Mouse (Mus musculus) embryo, embryonic 9.5 days (tissue): ENCODE measurements at regions not wholly inside any gene's neighbourhood (a gene's known extent, or its start where the extent isn't known, plus 50 kb on each side); places are given as distances from the start of the nearest gene placed in this dataset.

Source experiments
- DNase-seq: peaks from one replicate; pipeline ENCODE4 v3.0.0-alpha.2; 2017; ENCODE audit errors: extremely low spot score

- no peak for DNase-seq
Observed at GRCm38 (mm10) chr5:64462411-64462810, 306.3 kb downstream of the Tbc1d1 start.

DNA sequence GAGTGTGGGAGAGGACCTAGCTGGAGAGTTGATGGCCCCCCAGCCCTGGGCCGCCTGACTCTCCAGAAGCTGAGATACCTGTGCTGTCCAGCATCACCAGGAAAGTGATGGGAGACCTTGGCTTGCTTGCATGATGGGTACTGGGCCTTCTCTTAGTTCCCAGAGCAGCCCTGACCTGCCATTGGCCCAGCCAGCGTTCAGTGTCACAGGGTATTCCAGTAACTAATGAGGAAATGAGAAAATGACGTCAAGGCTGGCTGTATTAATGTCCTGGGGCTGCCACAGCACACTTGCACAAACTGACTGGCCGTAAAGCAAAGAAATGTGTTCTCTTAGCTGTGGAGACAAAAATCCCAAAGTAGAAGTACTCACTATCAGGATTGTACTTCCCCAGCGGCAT, 307.5 kb downstream of the Tbc1d1 start:
- no peak for DNase-seq

DNA sequence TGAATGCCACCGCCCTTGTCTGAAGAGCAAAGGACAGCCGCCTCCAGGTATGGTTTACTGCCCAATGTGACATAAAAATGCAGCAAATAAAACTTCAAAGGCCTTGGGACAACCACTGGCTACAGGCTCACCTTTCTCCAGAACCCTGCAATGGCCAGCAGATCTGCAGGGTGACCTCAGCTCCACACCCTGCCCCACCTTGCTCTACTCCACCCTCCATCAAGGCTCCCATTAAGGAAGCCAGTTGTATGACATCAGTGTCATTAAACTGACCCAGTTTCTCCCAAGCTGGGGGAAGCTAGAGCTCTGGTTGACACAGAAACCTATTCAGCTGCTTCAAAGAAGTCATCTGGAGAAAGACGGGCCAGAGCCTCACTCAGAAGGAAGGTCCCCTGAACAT, 310.2 kb downstream of the Tbc1d1 start:
- DNase-seq = no peak

DNA sequence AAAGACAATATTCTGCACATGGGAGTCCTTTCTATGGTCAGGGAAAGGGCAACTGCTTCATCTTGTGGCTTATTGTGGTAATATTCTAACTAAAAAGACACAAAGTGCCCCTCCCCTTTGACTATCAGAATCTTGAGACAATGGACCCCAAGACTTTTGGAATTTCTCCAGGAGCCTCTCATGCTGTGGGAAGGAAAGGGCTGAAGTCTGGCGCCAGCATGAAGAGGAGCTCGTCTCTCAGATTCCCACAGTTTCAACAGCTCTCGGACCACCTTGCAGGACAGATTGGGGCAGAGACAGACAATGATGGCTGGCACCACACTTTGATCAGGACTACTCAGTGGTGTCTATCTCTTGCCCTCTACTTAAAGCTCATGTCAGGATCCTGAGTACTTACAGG, 311.8 kb downstream of the Tbc1d1 start:
- DNase-seq = no peak

- no peak for DNase-seq
Observed at GRCm38 (mm10) chr5:64468307-64468706, 312.2 kb downstream of the Tbc1d1 start.

GRCm38 (mm10) chr5:64472008-64472407, 315.9 kb downstream of the Tbc1d1 start:
- DNase-seq = no peak

GRCm38 (mm10) chr5:64472415-64472814, 316.3 kb downstream of the Tbc1d1 start:
- DNase-seq = no peak

DNA sequence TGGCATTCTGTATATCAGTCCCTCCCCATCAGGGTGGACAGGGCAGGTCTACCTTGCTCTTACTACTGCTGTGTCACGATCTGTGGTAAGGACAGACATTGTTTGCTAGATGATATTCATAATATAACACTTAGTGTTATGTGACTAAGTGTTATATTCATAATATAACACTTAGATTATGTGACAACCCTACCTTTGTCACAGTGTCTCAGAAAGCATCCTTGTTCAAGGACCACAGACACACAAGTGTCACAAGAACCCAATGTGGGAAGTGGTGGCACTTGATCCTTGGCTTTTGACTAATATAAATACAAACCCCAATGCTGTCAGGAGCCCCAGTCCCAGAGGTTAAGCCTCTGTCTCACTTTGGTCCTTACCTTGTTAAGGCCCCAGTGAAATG, 318.8 kb downstream of the Tbc1d1 start:
- no peak for DNase-seq

- no peak for DNase-seq
Observed at GRCm38 (mm10) chr5:64475736-64476519, 319.8 kb downstream of the Tbc1d1 start.

- peak; percentile 17 for DNase-seq
Observed at GRCm38 (mm10) chr5:64476641-64477369, 320.7 kb downstream of the Tbc1d1 start.

- no peak for DNase-seq
Observed at GRCm38 (mm10) chr5:64478143-64478542, 322.0 kb downstream of the Tbc1d1 start.

- no peak for DNase-seq
Observed at GRCm38 (mm10) chr5:64478599-64479214, 322.6 kb downstream of the Tbc1d1 start.

DNA sequence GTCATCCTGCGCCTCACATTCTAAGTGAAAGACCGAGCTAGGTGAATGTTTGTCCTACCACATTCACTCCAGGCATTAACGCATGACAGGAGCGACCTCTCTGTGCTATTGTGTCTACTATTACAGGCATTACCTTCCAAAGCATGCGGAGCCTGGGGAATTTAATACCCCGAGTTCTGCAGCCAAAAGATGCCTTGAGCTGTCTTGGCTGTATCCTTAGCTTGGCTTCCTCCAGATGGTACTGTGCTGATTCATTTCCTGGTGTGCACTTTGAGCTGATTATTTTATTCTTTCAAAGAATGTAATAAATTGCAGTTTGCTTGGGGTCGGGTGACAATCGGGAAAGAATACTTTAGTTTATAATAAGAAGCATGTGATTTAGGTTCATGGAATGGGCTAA, 323.2 kb downstream of the Tbc1d1 start:
- DNase-seq = no peak

GRCm38 (mm10) chr5:64485043-64485442, 318.1 kb upstream of the Klf3 start:
- DNase-seq = no peak

DNA sequence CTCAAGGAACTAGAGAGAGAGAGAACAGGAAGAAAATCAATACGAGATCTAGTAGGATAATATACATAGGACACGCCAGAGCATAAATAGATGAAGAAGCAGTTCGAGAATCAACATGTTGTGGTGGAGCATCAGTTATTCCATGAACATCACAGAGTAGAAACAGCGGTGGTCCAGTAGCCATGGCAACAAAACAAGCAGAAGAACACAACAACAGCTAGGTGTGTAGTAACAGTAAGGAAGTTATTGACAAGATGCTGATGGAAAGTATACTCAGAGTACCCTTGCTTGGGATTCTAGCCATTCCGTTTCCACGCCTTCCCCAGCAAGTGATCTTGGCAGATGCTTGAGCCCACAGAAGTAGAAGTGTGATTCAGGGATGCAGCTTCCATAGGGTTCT, 317.3 kb upstream of the Klf3 start:
- no peak for DNase-seq

GRCm38 (mm10) chr5:64486761-64487160, 316.4 kb upstream of the Klf3 start:
- DNase-seq = no peak

- no peak for DNase-seq
Observed at GRCm38 (mm10) chr5:64487698-64488398, 315.3 kb upstream of the Klf3 start.

DNA sequence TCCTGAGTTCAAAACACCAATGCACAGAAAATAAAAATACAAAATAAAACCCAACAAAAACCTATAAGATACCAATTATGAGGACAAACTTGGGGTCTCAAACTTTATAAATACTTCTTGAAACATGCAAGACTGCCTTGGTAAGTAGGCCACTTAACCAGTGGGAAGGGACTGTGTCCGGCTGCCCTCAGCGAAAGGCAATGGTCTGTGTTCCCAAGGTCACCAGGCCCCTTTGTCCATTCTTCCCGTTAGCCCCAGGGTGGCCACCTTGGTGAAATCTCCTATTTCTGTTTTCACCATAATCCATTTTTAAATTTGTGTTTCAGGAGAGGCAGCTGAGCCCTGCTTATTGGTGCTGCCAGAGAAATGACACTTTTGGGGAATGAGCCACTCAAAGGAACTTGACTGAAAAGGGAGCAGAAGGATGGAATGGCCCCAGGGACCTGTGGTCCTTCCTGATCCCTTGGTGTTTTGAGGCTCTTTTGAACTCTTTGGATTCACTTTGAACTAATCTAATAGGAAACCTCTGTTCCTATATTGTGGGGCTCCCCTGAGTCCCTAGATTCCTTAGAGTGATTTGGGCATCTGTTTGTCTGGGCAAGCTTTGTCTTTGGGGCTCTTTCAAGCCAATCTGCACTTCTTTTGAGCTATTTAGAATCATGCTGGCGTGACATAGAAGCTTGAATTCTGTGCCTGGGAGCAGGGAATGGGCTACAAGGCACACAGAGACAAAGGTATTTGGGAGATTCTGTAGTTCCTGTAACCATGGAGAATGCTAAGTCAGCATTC, 313.3 kb upstream of the Klf3 start:
- peak; percentile 31 for DNase-seq

GRCm38 (mm10) chr5:64490445-64490950, 312.7 kb upstream of the Klf3 start:
- peak; percentile 42 for DNase-seq

DNA sequence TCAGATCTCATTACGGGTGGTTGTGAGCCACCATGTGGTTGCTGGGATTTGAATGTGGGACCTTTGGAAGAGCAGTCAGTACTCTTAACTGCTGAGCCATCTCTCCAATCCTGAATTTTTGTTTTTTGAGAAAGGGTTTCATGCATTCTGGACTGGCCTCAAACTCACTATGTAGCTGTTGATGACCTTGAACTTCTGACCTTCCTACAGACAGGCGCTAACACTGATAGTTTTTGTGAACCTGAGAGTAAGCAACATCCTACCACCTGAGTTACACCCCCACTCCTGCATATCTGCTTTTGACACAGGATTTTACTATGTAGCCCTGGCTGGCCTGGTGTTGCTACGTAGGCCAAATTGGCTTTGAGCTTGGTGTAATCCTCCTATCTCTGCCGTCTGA, 308.8 kb upstream of the Klf3 start:
- DNase-seq = no peak

GRCm38 (mm10) chr5:64496853-64497252, 306.3 kb upstream of the Klf3 start:
- no peak for DNase-seq
